15 mouse cellular contexts compared by ENCODE assay signal in the genomic region with DNA sequence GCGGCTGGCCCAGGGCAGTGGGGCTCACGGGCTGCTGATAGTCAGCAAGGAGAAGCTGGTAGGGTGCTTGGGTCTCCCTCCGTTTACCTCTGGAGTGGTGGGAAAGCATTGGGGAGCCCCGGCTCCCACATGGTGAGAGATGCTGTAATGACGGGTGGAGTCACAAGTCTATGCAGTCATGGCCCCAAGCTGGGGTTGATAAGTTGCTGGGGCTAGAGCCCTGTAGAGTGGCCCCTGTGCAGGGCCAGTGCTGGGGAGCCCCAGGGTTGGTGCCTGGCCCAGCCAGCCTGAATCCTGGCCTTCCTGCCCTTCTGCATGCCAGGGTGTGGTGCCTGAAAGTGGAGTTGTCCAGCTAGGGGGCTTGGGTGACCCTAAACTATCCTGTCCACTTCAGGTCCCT. TPM values are rescaled to one million over a fixed set of nuclear protein-coding genes. Genes with fewer than 3 reads are reported as not detected.
"Had no signal": no experiment of that assay in that cellular context is flagged by ENCODE, and none has a peak within 500 bp of the region (broad histone marks: within the 10 kb centered on the region; RNA-seq: fewer than 3 reads in every experiment).

No protein-coding gene starts in this region.

- H3K4me3 ChIP-seq: left cerebral cortex, adult 2 months; limb, embryonic 12.5 days; midbrain, embryonic 12.5 days; neural tube, embryonic 13.5 days had no signal

- H3K27ac ChIP-seq: left cerebral cortex, adult 2 months; limb, embryonic 12.5 days; midbrain, embryonic 12.5 days; neural tube, embryonic 13.5 days had no signal

- H3K9ac ChIP-seq: limb, embryonic 12.5 days; midbrain, embryonic 12.5 days; neural tube, embryonic 13.5 days had no signal

- H3K27me3 ChIP-seq: limb, embryonic 12.5 days; midbrain, embryonic 12.5 days; neural tube, embryonic 13.5 days had no signal

- ATAC-seq: midbrain, embryonic 16.5 days had no signal

- DNase-seq: kidney, adult 18-20 months; kidney, postnatal 10 days; lung, adult 18-20 months; retina, postnatal 1 day; right cerebral cortex, postnatal 4 days; spleen, adult 18-20 months; thymus, adult 18-20 months; thymus, postnatal 14 days had no signal

- H3K4me2 ChIP-seq: limb, embryonic 12.5 days; midbrain, embryonic 12.5 days; neural tube, embryonic 13.5 days had no signal

- H3K4me1 ChIP-seq: limb, embryonic 12.5 days had no signal

- H3K9me3 ChIP-seq: limb, embryonic 12.5 days; midbrain, embryonic 12.5 days; neural tube, embryonic 13.5 days had no signal

RNA-seq across cellular contexts. Expression of gene Tmprss9, which starts 9.3 kb away (rescaled TPM):
- total RNA-seq: megakaryocyte-erythroid progenitor cell, adult 5-6 weeks had no signal
- polyA plus RNA-seq: lung, embryonic 16.5 days had no signal
